Mouse (Mus musculus) heart, postnatal 0 days (tissue): ENCODE measurements at regions not wholly inside any gene's neighbourhood (a gene's known extent, or its start where the extent isn't known, plus 50 kb on each side); places are given as distances from the start of the nearest gene placed in this dataset.

Experiments used
- ATAC-seq: fragments of 200-750 bp; cut with Nextera tagmentation; 2 replicates; pipeline ENCODE4 v1.8.0; 2017; ENCODE audit warnings: low read depth, moderate number of reproducible peaks, moderate library complexity; ENCODE audit not compliant: insufficient read depth
- DNase-seq: peaks from one replicate; pipeline ENCODE4 v3.0.0-alpha.2; 2016; ENCODE audit warnings: low spot score
- H3K27ac ChIP-seq: fragments of 300-500 bp; sonication (generic); 2 replicates; pipeline ENCODE4 v1.5.1; 2014; ENCODE audit warnings: low read depth, mild to moderate bottlenecking
- H3K27me3 ChIP-seq: fragments of 300-500 bp; sonication (generic); 2 replicates; pipeline ENCODE4 v1.6.1; 2014; ENCODE audit warnings: low read length, mixed read lengths; ENCODE audit not compliant: control insufficient read depth, insufficient read depth
- H3K36me3 ChIP-seq: fragments of 300-500 bp; sonication (generic); replicated peaks from 2 replicates; pipeline ENCODE4 v1.6.1; 2014; ENCODE audit warnings: low read length, mixed read lengths; ENCODE audit not compliant: control insufficient read depth, insufficient read depth
- H3K4me1 ChIP-seq: fragments of 300-500 bp; sonication (generic); 2 replicates; pipeline ENCODE4 v1.6.1; 2014; ENCODE audit warnings: antibody characterized with exemption; ENCODE audit not compliant: control insufficient read depth, insufficient read depth
- H3K4me2 ChIP-seq: fragments of 300-500 bp; sonication (generic); 2 replicates; pipeline ENCODE4 v1.6.1; 2014; ENCODE audit warnings: low read depth, mild to moderate bottlenecking, low read length, moderate library complexity
- H3K4me3 ChIP-seq: fragments of 300-500 bp; sonication (generic); 2 replicates; pipeline ENCODE4 v1.5.1; 2014; ENCODE audit warnings: low read depth, low read length
- H3K9ac ChIP-seq: fragments of 300-500 bp; sonication (generic); replicated peaks from 2 replicates; pipeline ENCODE4 v1.6.1; 2014; ENCODE audit warnings: low read depth, low read length, mixed read lengths
- H3K9me3 ChIP-seq: fragments of 300-500 bp; sonication (generic); replicated peaks from 2 replicates; pipeline ENCODE4 v1.6.1; 2016; ENCODE audit warnings: low read length; ENCODE audit not compliant: control insufficient read depth
- CTCF ChIP-seq: IDR thresholded peaks from 2 replicates; pipeline ENCODE4 v1.5.1; 2016; ENCODE audit warnings: antibody characterized with exemption, control low read depth, low read depth
- EP300 ChIP-seq: IDR thresholded peaks from 2 replicates; pipeline ENCODE4 v1.6.1; 2016; ENCODE audit warnings: antibody characterized with exemption, low read depth
- WGBS: fragments of 180-500 bp; shearing (Covaris S2); extraction: QIAGEN DNeasy Blood & Tissue Kit; methylation state at CpG from one replicate; pipeline ENCODE4 v1.1.7; 2014; 5-methylcytosine and 5-hydroxymethylcytosine counted together

GRCm38 (mm10) chr1:71764951-71765350, 112.0 kb upstream of the Fn1 start:
- DNase-seq (no peak), ATAC-seq (no peak)
- no peak overlapping the region for H3K9ac ChIP-seq
- no peaks in the 10 kb centered on the region for H3K4me1 ChIP-seq
- H3K27me3 ChIP-seq, result no peaks in the 10 kb centered on the region
- H3K4me2 ChIP-seq, result no peak overlapping the region
- H3K9me3 ChIP-seq, result no peaks in the 10 kb centered on the region
- no peaks in the 10 kb centered on the region for H3K36me3 ChIP-seq
- no peak for TF ChIP-seq EP300
- no peak for TF ChIP-seq CTCF
- 66% methylated on average over 6 of the region's 6 CpGs for WGBS
- H3K27ac ChIP-seq, result no peak overlapping the region
- no peak overlapping the region for H3K4me3 ChIP-seq

GRCm38 (mm10) chr1:71763530-71763929, 110.5 kb upstream of the Fn1 start:
- TF ChIP-seq EP300, result no peak
- TF ChIP-seq CTCF, result no peak
- Histone ChIP-seq H3K27me3 (no peaks in the 10 kb centered on the region), H3K36me3 (no peaks in the 10 kb centered on the region), H3K4me2 (no peak overlapping the region), H3K9me3 (no peaks in the 10 kb centered on the region), H3K4me1 (no peaks in the 10 kb centered on the region), H3K27ac (no peak overlapping the region), H3K4me3 (no peak overlapping the region), H3K9ac (no peak overlapping the region)
- WGBS, result 25% methylated on average over 2 of the region's 2 CpGs
- ATAC-seq (no peak), DNase-seq (peak; percentile 33)

GRCm38 (mm10) chr1:71760342-71760741, 107.3 kb upstream of the Fn1 start:
- ATAC-seq, result no peak

GRCm38 (mm10) chr1:71757236-71757635, 104.2 kb upstream of the Fn1 start:
- Histone ChIP-seq H3K4me2 (no peak overlapping the region), H3K4me3 (no peak overlapping the region), H3K9me3 (peaks cover 8% of the 10 kb centered on the region; the same call in 1 of the 2 replicates), H3K27ac (no peak overlapping the region), H3K4me1 (no peaks in the 10 kb centered on the region), H3K27me3 (no peaks in the 10 kb centered on the region), H3K9ac (no peak overlapping the region), H3K36me3 (no peaks in the 10 kb centered on the region)
- ATAC-seq, result no peak
- TF ChIP-seq CTCF (no peak), EP300 (no peak)
- WGBS, result 64% methylated on average over 5 of the region's 5 CpGs
- no peak for DNase-seq

More at GRCm38 (mm10) chr1:71760342-71760741, 107.3 kb upstream of the Fn1 start:
- no peaks in the 10 kb centered on the region for H3K36me3 ChIP-seq
- no peaks in the 10 kb centered on the region for H3K27me3 ChIP-seq
- 38% methylated on average over 2 of the region's 2 CpGs for WGBS
- H3K4me1 ChIP-seq, result no peaks in the 10 kb centered on the region
- no peak overlapping the region for H3K27ac ChIP-seq
- H3K9ac ChIP-seq, result no peak overlapping the region
- no peak for TF ChIP-seq CTCF
- TF ChIP-seq EP300, result no peak
- no peak overlapping the region for H3K4me3 ChIP-seq
- DNase-seq, result no peak
- H3K4me2 ChIP-seq, result no peak overlapping the region
- H3K9me3 ChIP-seq, result no peaks in the 10 kb centered on the region

- Histone ChIP-seq H3K36me3 (no peaks in the 10 kb centered on the region), H3K4me3 (no peak overlapping the region), H3K27ac (no peak overlapping the region), H3K9me3 (peaks cover 8% of the 10 kb centered on the region; the same call in 1 of the 2 replicates), H3K4me1 (no peaks in the 10 kb centered on the region), H3K9ac (no peak overlapping the region), H3K27me3 (no peaks in the 10 kb centered on the region), H3K4me2 (no peak overlapping the region)
- TF ChIP-seq EP300 (no peak), CTCF (no peak)
- ATAC-seq (no peak), DNase-seq (no peak)
- WGBS, result 53% methylated on average over 2 of the region's 2 CpGs
Observed at GRCm38 (mm10) chr1:71756159-71756558, 103.2 kb upstream of the Fn1 start.

- H3K27ac ChIP-seq, result no peak overlapping the region
- H3K9ac ChIP-seq, result no peak overlapping the region
- H3K4me2 ChIP-seq, result no peak overlapping the region
- H3K4me1 ChIP-seq, result no peaks in the 10 kb centered on the region
- no peak for TF ChIP-seq CTCF
- TF ChIP-seq EP300, result no peak
- no peaks in the 10 kb centered on the region for H3K27me3 ChIP-seq
- ATAC-seq (no peak), DNase-seq (no peak)
- 38% methylated on average over 9 of the region's 9 CpGs for WGBS
- no peak overlapping the region for H3K4me3 ChIP-seq
- peaks cover 8% of the 10 kb centered on the region; the same call in 1 of the 2 replicates for H3K9me3 ChIP-seq
- no peaks in the 10 kb centered on the region for H3K36me3 ChIP-seq
Observed at GRCm38 (mm10) chr1:71755435-71755834, 102.4 kb upstream of the Fn1 start.
